Mouse (Mus musculus) naive thymus-derived CD4-positive, alpha-beta T cell, adult 2 months (primary cell): ENCODE results near the gene Ccdc81.

Source experiments
- DNase-seq: peaks from one replicate; pipeline ENCODE4 v3.0.0-alpha.2; 2011; ENCODE audit warnings: low read depth

Gene Ccdc81

DNA sequence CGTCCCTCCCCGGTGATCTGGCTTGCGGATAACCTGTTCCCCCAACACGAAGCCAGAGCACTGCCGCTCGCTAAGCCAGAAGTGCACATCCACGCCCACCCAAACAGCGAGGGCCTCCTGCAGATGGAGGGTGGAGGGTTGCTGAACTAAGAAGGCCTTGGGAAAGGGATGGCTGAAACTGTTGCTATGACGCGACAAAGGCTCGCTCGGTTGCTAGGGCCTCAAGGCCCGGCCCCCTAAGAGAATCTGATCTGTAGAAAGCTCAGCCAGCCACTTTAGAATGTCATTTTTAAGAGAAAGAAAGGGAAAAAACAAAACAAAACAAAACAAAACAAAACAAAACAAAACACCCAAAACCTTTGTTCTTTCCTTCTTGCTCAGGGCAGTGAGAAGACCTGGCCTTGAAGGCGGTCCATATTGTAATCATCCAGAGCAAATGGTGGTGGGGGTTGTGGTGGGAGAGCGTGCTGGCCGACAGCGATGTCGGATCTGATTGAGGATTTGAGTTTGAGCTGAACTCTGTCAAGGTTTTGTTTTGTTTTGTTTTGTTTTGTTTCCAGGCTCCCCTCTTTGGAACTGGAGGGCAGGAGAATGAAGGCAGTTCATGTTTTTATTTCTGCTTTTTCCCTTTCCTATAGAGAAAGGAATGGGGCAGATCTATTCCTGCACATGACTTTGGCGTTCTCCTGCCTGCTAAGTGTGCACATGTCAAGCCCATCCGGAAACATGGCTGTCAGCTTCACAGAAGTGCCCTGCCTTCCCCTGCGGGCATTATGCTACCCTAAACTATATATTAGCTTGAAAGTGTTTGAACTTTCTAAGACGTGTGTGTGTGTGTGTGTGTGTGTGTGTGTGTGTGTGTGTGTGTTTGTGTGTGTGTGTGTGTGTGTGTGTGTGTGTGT, at the start of gene Ccdc81:
Ccdc81 (minus strand) TSS at position 188 of the 902 bp plus-strand sequence.
- DNase-seq: no peak

DNA sequence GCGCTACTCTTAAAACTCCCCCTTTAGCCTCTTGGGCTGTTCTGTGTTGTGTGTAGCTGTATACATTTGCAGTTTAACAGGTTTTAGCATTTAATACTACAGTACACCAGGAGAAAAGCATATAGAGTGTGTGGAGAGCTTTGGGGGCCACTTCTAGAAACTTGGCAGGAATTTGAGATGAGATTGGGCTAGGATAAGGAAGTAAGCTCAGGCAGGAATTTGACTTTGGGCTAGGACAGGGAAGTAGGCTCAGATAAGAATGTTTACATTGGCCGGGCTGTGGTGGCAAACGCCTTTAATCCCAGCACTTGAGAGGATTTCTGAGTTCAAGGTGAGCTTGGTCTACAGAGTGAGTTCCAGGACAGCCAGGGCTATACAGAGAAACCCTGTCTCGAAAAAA, 46.0 kb upstream of the Ccdc81 start:
- no peak for DNase-seq

DNA sequence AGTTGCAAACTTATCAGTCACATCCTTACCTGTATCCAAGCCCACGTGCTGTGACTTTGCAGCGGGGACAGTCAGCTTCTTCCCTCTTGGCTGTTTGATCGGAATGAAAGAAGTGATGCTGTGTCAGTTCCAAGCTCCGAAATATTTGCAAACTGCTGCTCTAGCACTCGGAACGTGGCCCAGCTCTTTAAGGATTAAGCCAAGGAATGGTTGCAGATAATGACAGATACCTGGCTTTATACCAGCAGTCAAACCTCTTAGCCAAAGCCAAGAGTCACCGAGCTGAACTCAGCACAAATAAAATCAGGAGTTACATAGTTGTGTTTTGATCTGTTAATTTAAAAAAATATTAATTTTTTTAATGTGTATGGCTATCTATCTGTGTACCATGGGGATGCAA, 44.6 kb upstream of the Ccdc81 start:
- no peak for DNase-seq

DNA sequence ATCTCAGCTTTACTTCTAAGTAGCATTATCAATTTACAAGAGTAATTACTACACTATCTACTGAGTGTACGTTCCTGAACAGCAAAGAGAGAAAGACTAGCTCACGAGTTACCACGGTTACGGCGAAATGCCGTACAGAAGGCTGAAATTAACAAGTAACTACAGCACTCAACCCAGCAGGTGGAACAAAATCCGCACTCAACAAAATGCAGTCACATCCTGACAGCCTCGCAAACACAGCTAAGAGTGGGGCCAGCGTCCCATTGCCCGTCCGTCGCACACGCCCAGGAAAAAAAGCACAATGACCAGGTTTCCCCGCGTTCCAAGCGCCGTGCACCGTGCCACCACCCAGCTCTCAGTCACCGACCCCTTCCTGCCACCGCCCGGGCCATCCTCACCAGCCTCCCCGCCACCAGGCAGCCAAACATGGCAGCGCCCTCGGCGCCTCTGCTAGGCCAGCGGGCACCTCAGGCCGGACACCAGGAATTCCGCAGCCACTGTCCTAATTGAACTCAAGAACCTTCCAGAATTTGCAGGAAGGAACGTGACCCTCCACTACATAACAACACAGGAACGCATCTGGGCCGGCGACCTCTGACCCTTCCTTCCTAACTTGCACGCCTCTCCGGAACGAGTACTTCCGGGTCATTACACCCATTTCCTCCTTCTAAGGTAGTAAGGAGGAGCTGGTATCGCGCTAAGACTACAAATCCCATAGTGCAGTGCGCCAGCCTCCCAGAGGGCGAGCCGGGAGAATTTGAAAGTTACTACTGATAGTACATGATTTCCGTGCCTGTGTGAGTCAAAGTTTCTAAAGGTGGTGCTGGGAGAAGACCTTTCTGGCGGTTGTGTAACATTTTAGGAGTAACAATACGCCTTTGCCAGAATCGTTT, 37.4 kb upstream of the Ccdc81 start, which contains the start of gene Hikeshi:
Hikeshi (minus strand) TSS at position 634 of the 893 bp plus-strand sequence.
- DNase-seq: peak; percentile 98

DNA sequence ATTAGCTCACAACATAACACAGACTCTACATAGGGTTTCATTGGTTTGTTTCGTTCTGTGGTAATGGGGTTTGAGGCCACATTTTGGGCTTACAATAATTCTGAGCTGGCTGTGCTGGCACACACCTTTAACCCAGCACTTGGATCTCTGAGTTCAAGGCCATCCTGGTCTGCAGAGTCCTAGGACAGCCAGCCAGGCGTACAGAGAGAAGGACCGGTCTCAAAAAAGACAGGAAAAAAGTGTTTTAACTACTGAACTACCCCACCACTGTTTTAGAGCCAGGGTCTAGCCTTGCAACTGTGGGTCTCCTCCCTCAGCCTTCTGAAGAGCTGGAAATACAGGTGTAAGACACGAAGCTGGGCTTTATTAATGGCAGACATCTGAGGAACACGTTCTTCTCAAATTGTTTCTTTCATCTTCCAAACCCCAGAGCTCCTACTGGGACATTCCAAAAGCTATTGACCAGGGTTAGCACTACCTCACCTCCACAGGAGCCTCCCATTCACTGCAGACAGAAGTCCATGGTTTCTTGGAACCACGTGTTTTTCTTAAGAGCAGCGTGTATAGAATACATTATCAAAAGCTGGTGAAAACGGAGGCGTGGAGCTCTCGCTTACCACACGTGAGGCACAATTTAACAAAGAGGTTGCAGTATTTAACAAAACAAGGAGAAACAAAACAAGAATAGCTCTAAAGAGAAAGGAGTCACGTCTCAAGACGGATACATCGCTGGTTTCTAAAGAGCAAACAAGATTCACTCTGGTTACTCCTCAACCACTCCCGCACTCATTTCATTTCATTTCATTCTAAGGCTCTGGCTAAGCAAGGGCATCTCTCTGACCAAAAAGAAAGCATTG, 36.3 kb upstream of the Ccdc81 start:
- peak; percentile 12 for DNase-seq

DNA sequence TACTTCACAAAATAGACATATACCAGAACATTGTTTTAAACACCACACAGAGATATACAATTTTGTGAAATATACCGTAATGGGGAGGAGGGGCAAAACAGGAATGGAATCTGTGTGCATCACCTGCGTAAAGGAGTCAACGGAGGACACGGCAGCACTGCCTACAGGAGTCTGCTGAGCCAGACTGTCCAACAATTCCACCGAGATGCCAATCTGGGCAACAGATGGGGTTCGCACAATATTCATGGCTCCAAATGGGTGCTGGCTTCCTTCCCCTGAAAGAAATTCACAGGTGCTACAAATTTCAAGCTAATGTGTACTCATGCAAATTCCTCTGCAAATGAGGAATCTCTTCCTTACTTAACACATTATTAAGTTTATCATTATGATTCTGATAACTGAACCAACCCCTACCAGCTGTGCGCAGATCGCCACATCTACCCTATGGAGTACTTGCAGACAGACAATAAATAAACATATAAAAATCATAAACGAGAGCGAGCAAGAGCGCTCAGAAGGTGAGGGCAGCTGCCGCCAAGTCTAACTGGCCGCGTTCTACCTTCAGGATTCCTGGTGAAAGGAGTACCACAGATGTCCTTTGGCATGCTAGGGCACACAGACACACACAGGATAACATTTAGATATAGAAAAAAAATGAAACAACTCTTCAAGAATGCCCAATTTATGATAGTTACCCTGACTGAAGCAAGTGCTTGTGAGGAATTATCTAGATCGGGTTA, 20.2 kb upstream of the Ccdc81 start:
- no peak for DNase-seq

DNA sequence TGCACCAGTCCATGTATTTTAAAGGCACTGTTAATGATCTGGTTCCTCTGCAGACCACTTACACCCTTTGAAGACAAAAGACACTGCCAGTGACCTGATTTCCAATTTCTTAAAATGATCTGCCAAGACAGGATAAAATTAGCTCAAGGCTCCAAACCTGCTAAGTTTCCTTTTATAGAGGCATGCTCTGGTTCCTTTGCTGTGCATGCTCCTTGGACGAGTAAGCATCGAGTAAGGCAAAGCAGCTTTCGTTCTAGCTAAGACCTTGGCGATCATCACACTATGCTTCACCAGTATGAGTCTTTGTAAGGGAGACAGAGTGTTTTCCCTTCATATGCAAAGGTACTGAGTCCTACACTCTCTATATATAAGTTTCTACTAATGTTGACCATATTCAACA, 14.3 kb upstream of the Ccdc81 start:
- DNase-seq: no peak

DNA sequence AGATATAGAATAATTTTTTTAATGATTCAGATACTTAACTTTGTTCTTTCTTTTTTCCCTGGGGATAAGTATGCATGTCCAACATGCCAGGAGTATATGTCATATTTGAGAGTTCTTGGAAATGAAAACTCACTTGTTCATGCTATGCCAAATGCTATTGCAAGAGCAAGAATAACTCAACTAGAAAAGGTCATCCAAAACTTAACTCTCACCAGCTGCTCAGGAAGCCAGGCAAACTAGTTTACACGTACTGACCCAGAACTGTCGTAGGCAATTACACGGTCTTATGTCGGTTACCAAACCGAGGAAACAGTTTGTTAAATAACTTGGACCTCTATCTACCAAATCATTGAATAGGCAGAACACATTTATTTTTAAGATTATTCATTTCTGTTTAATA, 13.3 kb upstream of the Ccdc81 start:
- no peak for DNase-seq

DNA sequence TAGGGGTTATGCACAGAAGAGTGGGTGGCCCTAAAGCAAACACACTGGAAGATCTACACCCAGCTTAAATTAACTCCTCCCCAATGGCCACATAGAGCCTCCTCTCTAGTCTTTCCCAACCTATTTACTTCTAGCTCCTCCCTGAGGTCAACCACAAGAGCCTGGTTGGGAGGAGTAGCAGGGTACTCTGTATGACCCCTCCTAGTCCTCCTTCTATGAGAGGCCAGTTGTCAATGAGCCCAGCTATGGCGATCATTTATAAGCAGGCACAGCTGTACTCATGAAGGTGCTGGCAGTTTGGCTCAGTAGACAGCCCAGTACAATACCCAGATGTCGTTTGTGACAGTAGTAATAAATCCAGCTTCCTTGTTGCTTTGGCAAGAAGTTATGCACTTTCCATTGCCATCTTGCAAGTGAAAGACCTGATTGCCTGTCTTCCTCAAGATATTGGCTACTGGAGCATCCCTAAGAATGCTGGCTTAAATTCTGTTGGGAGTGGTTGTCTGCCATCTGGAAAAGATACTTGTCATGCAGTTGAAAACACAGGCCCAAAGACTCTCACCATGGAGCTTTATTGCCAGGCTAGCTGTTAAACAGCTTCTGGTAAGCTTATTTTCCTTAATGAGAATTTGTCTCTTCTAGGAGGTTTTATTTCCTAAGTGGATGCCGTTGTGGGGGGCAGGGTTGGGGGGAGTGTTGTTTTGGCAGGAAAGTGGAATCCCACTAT, 10.2 kb upstream of the Ccdc81 start:
- DNase-seq: no peak

DNA sequence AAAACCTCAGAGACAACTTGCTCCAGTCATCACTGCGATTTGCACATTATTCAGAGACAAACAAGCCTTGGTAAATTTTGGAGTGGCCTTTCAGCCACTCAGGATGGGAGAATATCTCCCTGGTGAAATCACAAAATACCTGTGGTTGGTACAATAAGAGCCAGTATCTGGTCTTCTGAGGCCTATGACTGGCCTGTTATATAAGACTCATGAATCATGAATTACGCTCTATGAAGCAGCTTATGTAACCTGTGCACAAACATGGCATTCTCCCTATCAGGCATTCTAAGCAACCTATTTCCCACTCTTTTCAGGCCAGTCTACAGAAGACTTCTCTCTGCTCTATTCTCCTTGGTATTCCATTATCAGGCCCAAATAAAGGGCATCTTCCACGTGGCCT, 8.9 kb upstream of the Ccdc81 start:
- DNase-seq: no peak

DNA sequence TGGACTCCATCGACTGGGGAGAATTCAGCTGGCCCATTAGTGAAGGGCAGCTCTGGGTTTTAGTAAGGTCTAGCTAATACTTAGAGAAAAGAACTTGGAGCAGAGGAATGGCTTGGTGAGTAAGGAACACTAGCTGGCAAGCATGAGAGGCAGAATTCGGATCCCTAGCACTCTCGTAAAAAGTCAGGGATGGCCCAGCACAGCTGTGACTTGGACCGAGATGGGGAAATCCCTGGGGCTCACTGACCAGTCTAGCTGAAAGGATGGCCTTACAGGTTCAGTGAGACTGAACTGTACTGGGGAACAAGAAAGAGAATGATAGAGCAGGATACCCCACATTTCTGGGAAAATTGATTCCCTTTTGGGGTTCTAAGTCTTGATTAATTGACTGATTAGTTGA, 6.3 kb upstream of the Ccdc81 start:
- DNase-seq: no peak

DNA sequence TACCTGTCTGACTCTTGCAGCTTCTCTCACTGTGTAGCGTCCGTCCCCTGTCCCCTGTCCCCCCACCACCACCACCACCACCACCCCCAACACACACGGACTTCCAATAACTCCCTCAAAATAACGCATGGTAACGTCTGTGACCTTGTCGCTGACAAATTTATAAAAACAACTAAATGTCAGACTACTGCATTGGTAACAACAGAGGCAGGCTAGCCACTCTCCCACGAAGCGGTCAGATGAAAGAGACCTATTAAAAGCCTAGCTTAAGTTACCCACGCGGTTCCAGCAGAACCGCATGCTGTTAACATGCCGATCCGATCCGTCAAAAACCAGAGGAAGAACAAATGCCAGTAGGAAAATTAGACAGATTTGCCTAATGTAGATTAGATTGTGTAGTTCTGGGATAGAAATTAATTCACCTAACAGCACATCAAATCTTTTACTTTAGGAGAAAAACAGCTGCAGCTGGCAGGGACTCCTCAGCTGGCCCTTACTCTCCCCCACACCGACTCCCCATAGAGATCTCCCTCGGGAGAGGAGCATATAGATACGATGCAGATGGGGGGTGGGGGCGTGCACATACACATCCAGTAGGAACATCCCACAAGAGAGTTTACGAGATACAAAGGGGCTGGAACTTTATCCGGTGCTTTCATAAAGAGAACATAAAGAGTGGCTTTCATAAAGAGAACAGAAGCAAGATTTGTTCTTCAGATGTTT, 5.6 kb upstream of the Ccdc81 start:
- no peak for DNase-seq

DNA sequence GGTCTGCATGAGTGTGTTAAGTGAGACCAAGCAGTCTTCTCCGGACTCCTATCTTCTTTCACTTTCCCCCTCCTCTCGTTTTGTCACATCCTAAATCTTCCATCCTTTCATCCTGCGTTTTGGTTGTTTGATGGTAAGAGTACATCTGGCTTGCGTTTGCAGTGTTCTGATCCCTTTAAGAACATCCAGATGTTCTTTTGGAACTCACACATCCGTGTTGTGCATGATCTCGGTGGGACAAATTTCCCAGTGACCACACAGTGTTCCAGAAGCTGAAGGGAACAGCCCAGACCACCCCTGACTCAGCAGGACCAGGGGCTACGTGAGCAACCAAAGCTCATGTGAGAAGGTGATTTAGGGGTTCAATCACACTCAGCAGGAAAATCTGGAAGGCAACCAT, 5.0 kb upstream of the Ccdc81 start:
- no peak for DNase-seq

DNA sequence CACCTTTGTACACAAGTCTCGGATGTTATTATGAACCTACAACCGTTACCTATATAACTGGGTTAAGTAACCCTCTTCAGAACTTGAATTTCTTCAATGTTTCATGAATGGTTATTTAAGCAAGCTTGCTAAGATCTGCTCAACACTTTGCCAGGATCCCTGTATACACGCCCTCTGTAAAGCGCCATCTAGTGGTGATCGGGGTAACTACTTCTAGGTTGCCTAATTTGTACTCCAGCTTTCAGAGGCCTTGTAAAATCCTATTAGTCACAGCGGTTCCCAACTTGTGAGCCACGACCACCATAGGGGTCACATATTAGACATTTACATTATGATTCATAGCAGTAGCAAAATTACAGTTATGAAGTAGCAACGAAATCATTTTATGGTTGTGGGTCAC, 4.5 kb upstream of the Ccdc81 start:
- DNase-seq: peak; percentile 76

DNA sequence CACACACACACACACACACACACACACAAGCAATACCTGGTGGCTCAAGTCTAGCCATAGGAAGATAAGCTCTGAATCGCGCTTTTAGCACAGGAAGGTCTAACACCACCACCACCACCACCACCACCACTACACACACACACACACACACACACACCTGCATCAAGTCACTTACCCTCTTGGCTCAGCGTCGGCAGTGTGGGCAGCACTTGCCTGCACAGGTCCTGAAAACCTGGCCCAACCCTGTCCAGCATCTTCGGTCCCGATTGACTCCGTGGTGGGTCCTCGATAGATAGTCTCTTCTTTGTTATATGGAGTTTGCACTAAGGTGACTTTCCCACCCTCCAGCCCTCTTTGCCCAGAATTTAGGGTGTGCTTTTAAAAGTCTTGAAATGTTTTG, 422 bp downstream of the Ccdc81 start:
- no peak for DNase-seq

DNA sequence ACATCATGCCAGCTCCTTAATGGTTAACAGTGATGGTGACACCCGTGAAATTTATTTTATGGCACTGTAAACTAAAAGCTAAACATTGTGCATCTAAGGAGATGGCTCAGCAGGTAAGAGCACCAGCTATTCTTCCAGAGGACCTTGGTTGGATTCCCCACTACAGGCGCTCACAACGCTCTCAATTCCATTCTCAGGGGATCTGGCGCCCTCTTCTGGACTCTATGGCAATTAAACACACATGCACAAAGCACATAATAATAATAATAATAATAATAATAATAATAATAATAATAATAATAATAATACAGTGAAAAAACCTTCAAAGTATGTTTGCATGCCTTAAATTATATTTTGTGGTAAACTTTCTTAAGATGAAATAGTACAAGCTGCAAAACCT, 11.6 kb downstream of the Ccdc81 start:
- DNase-seq: no peak

DNA sequence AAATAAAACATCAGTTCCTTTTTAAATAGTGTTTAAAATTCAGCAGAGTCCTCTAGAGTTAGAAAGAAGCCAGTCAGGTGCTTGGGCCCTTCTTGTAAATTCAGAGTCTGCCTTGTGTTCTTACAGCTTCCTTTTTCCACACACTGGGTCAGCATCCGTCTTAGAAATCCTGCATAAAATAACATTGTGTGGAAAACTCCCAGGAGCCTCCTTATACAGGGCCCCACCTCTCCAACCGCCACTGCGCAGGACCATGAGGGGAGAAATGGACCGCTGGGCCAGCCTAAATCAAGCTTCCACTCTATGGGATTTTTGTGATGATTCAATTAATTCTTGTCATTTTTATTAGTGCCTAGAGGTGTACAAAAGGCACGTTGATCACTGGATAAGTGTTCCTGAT, 12.0 kb downstream of the Ccdc81 start:
- no peak for DNase-seq

DNA sequence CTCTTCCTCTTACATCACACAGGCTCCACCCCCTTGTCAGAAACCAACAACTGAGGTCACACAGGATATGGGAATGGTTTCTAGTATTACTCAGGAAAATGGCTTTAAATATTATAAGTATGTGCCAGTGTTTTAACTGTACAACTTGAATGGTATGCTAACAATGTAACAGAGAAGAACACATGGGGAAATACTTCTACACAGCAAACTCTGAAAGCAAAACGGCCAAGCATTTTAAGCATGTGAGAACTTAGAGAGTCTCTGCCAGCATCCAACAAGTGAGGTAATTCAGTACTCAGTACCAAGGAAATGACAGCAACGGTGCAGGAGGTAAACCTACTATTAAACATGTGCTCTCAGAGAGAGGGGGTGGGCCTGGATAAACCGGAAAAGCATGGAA, 18.9 kb downstream of the Ccdc81 start:
- no peak for DNase-seq

DNA sequence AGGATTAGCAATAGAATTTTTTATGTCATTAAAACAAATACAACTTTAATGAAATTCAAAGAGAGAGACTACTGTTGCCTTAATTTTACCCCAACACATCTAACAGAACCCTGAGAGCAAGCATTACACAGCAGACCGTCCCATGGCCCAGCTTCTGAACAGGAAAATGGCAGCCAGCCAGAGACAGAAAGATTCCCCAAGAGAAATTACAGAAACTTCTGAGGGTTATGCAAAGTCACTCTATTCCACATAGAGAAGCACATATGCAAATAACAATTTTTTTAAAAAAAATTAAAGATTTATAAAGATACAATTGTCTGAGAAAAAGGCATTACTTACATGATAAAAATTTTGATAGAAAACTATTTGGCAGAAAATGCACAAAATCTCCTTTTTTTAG, 23.7 kb downstream of the Ccdc81 start:
- DNase-seq: no peak

DNA sequence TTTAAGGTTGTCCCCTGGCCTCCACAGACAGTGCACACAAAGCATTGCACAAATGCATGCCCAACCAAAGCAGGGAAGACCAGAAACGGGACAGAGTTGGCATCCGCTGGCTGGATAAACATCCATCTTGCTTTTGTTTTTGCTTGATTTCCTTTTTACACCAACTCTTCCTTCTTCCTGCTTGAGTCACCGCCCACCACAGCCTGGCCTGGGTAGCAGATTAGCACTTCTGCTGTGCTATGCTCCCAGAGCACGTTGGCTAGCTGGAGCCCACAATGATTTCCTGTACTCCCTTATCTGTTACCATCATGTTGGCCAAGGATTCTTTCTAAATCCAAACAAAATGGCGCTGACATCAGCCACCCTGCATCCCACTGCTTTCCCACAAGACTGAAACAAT, 36.2 kb downstream of the Ccdc81 start:
- no peak for DNase-seq
